Mouse (Mus musculus): ENCODE results near the gene Snx9. TPM values are rescaled to one million over a fixed set of nuclear protein-coding genes. Genes with fewer than 3 reads are reported as not detected.
A peak's percentile ranks its signal among the peaks of the same experiment; 100 is the strongest.

Gene Snx9
- polyA plus RNA-seq, 1 experiment from 2014 or later, result 29.6 TPM

DNA sequence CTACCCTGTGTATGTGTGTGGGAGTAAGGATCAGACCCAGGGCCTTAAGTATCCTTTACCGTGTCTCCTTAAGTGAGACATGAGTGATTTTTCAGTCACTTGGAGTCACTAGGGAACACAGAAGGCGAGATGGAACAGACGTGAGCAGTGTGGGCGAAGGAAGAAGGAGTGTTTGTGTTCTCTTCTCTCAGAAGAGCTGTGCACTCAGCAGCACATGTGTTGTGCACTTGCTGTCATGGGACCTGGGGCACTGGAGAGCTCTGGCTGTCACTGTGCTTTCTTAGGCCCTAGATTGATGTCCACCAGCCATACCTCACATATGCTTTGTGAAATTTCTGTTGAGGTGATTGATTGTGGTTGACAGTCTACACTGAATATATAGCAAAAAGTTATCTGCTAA is 37.7 kb downstream of the Snx9 start:
- Histone ChIP-seq H3K9me3 (ENCODE audit: control insufficient read depth, low read length) (no peaks in the 10 kb centered on the region), H3K4me2 (ENCODE audit: low read length) (no peak overlapping the region), H3K4me1 (ENCODE audit: control insufficient read depth in 2 of 2, insufficient read depth in 2 of 2, low read length in 2 of 2) (peaks cover 2 to 13% of the 10 kb centered on the region in 2 experiments; a peak in 2 of 4 replicates), H3K4me3 (ENCODE audit: control insufficient read depth in 1 of 2, insufficient read depth in 1 of 2, low read depth in 1 of 2, low read length in 2 of 2) (no peak overlapping the region), H3K36me3 (ENCODE audit: control insufficient read depth, insufficient read depth, low read length) (no peaks in the 10 kb centered on the region), H3K27me3 (ENCODE audit: control insufficient read depth, insufficient read depth, low read length) (no peaks in the 10 kb centered on the region), H3K27ac (replicated peaks in 1 of 2; ENCODE audit: control insufficient read depth in 1 of 2, insufficient read depth in 1 of 2, low read depth in 2 of 2, low read length in 2 of 2) (no peak overlapping the region), H3K9ac (ENCODE audit: low read length) (no peak overlapping the region)
- WGBS, result 85% methylated on average over 4 of the region's 4 CpGs
- no peak; the same call in 1 of the 2 replicates for ATAC-seq (ENCODE audit: insufficient number of reproducible peaks, insufficient read depth, low FRiP score, low read depth)

DNA sequence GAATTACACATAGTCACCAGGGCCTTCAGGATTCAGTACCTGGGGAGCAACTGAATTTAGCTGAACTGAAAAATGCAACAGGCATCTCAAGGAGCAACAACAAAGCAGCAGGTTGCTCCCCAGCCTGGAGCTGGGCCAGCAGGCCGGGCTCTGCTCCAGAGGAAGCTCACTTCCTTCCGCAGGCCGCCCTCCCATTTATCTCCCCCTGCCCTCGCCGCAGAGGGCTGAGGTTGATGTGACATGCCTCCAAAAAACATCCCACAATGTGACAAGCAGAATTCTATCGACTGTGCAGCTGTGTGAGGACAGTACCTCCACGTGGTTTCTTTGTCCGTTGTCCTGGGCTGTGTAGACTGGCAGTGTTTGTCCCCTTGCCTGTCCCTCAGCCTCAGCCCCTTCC is 44.3 kb downstream of the Snx9 start:
- H3K27ac ChIP-seq (replicated peaks in 1 of 2; ENCODE audit: control insufficient read depth in 1 of 2, insufficient read depth in 1 of 2, low read depth in 2 of 2, low read length in 2 of 2), result peak overlapping the region; percentile 75
- no peak overlapping the region for H3K4me3 ChIP-seq (ENCODE audit: control insufficient read depth in 1 of 2, insufficient read depth in 1 of 2, low read depth in 1 of 2, low read length in 2 of 2)
- no peaks in the 10 kb centered on the region for H3K27me3 ChIP-seq (ENCODE audit: control insufficient read depth, insufficient read depth, low read length)
- no peaks in the 10 kb centered on the region for H3K9me3 ChIP-seq (ENCODE audit: control insufficient read depth, low read length)
- ATAC-seq (ENCODE audit: insufficient number of reproducible peaks, insufficient read depth, low FRiP score, low read depth), result peak; percentile 66
- H3K4me2 ChIP-seq (ENCODE audit: low read length), result 0 out of 2 replicates have a peak overlapping the region, but pooled peaks have one; percentile 6
- WGBS, result 15% methylated on average over 8 of the region's 8 CpGs
- peaks cover 9% of the 10 kb centered on the region for H3K36me3 ChIP-seq (ENCODE audit: control insufficient read depth, insufficient read depth, low read length)
- peaks cover 9 to 21% of the 10 kb centered on the region in 2 experiments for H3K4me1 ChIP-seq (ENCODE audit: control insufficient read depth in 2 of 2, insufficient read depth in 2 of 2, low read length in 2 of 2)
- H3K9ac ChIP-seq (ENCODE audit: low read length), result peak overlapping the region; percentile 38; the same call in 1 of the 2 replicates

- H3K4me1 ChIP-seq (ENCODE audit: control insufficient read depth in 2 of 2, insufficient read depth in 2 of 2, low read length in 2 of 2), result peaks cover 9 to 24% of the 10 kb centered on the region in 2 experiments
- H3K4me2 ChIP-seq (ENCODE audit: low read length), result no peak overlapping the region
- 74% methylated on average over 6 of the region's 6 CpGs for WGBS
- H3K9ac ChIP-seq (ENCODE audit: low read length), result peak overlapping the region; percentile 38; the same call in 1 of the 2 replicates
- peaks cover 16% of the 10 kb centered on the region for H3K36me3 ChIP-seq (ENCODE audit: control insufficient read depth, insufficient read depth, low read length)
- no peak for ATAC-seq (ENCODE audit: insufficient number of reproducible peaks, insufficient read depth, low FRiP score, low read depth)
- H3K9me3 ChIP-seq (ENCODE audit: control insufficient read depth, low read length), result no peaks in the 10 kb centered on the region
- H3K27me3 ChIP-seq (ENCODE audit: control insufficient read depth, insufficient read depth, low read length), result no peaks in the 10 kb centered on the region
- H3K27ac ChIP-seq (replicated peaks in 1 of 2; ENCODE audit: control insufficient read depth in 1 of 2, insufficient read depth in 1 of 2, low read depth in 2 of 2, low read length in 2 of 2), result peak overlapping the region in 1 of 2 experiments; percentile 75; a peak in 2 of 4 replicates
- H3K4me3 ChIP-seq (ENCODE audit: control insufficient read depth in 1 of 2, insufficient read depth in 1 of 2, low read depth in 1 of 2, low read length in 2 of 2), result no peak overlapping the region
Observed at GRCm38 (mm10) chr17:5886181-5886810, 45.2 kb downstream of the Snx9 start.

DNA sequence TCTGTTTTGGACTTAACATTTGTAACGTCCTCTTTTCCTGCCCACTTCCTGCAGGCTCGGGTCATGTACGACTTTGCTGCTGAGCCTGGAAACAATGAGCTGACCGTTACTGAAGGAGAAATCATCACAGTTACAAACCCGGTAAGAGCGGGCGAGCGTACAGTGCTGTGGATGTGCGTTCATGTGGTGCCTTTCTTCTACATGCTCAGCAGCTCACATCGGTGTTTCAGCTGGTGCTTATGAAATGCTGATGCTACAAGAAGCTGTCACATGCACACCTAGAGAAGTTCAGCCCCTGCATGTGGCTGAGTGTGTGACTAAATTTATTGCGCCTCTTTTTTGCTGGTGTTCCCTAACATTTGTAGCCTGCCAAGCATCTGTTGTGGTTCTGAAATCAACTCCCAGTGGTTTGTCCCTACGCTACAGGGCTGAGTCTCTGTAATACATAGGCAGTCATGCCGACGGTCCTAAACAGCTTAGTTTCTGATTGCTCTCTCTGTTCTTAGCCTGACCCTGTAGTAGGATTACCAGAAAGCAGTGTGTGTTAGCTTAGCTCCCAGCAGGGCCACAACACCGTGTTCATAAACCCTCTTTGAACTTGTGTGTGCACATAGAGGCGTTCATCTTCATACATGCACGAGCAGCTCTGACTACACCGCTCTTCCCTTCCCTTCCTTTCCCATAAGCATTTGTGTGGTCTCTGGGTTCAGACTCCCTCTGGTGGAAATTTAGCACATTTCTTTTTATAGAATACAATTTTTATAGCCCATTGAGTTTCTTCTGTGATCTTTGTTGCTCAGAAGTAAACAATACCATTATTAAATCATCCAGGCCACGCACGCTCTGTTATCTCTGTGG is 46.0 kb downstream of the Snx9 start:
- Histone ChIP-seq H3K9me3 (ENCODE audit: control insufficient read depth, low read length) (no peaks in the 10 kb centered on the region), H3K9ac (ENCODE audit: low read length) (no peak overlapping the region), H3K36me3 (ENCODE audit: control insufficient read depth, insufficient read depth, low read length) (peaks cover 20% of the 10 kb centered on the region), H3K4me2 (ENCODE audit: low read length) (no peak overlapping the region), H3K4me1 (ENCODE audit: control insufficient read depth in 2 of 2, insufficient read depth in 2 of 2, low read length in 2 of 2) (peaks cover 9 to 24% of the 10 kb centered on the region in 2 experiments), H3K27me3 (ENCODE audit: control insufficient read depth, insufficient read depth, low read length) (no peaks in the 10 kb centered on the region), H3K27ac (replicated peaks in 1 of 2; ENCODE audit: control insufficient read depth in 1 of 2, insufficient read depth in 1 of 2, low read depth in 2 of 2, low read length in 2 of 2) (peak overlapping the region in 1 of 2 experiments; percentile 46; a peak in 1 of 4 replicates), H3K4me3 (ENCODE audit: control insufficient read depth in 1 of 2, insufficient read depth in 1 of 2, low read depth in 1 of 2, low read length in 2 of 2) (no peak overlapping the region)
- ATAC-seq (ENCODE audit: insufficient number of reproducible peaks, insufficient read depth, low FRiP score, low read depth), result peak; percentile 60; the same call in 1 of the 2 replicates
- 74% methylated on average over 20 of the region's 20 CpGs for WGBS

GRCm38 (mm10) chr17:5890429-5890828 is 49.3 kb downstream of the Snx9 start:
- Histone ChIP-seq H3K27ac (replicated peaks in 1 of 2; ENCODE audit: control insufficient read depth in 1 of 2, insufficient read depth in 1 of 2, low read depth in 2 of 2, low read length in 2 of 2) (no peak overlapping the region), H3K9me3 (ENCODE audit: control insufficient read depth, low read length) (no peaks in the 10 kb centered on the region), H3K9ac (ENCODE audit: low read length) (no peak overlapping the region), H3K4me2 (ENCODE audit: low read length) (no peak overlapping the region), H3K36me3 (ENCODE audit: control insufficient read depth, insufficient read depth, low read length) (peaks cover 27% of the 10 kb centered on the region), H3K4me3 (ENCODE audit: control insufficient read depth in 1 of 2, insufficient read depth in 1 of 2, low read depth in 1 of 2, low read length in 2 of 2) (no peak overlapping the region), H3K27me3 (ENCODE audit: control insufficient read depth, insufficient read depth, low read length) (no peaks in the 10 kb centered on the region), H3K4me1 (ENCODE audit: control insufficient read depth in 2 of 2, insufficient read depth in 2 of 2, low read length in 2 of 2) (peaks cover 5 to 22% of the 10 kb centered on the region in 2 experiments; a peak in 3 of 4 replicates)
- peak; percentile 18; the same call in 1 of the 2 replicates for ATAC-seq (ENCODE audit: insufficient number of reproducible peaks, insufficient read depth, low FRiP score, low read depth)
- 22% methylated on average over 8 of the region's 8 CpGs for WGBS

- H3K4me2 ChIP-seq (ENCODE audit: low read length), result no peak overlapping the region
- no peak overlapping the region for H3K9ac ChIP-seq (ENCODE audit: low read length)
- H3K27ac ChIP-seq (replicated peaks in 1 of 2; ENCODE audit: control insufficient read depth in 1 of 2, insufficient read depth in 1 of 2, low read depth in 2 of 2, low read length in 2 of 2), result no peak overlapping the region
- no peaks in the 10 kb centered on the region for H3K27me3 ChIP-seq (ENCODE audit: control insufficient read depth, insufficient read depth, low read length)
- no peak overlapping the region for H3K4me3 ChIP-seq (ENCODE audit: control insufficient read depth in 1 of 2, insufficient read depth in 1 of 2, low read depth in 1 of 2, low read length in 2 of 2)
- peaks cover 39% of the 10 kb centered on the region for H3K36me3 ChIP-seq (ENCODE audit: control insufficient read depth, insufficient read depth, low read length)
- peak; percentile 42; the same call in 1 of the 2 replicates for ATAC-seq (ENCODE audit: insufficient number of reproducible peaks, insufficient read depth, low FRiP score, low read depth)
- no peaks in the 10 kb centered on the region for H3K9me3 ChIP-seq (ENCODE audit: control insufficient read depth, low read length)
- 78% methylated on average over 9 of the region's 9 CpGs for WGBS
- peaks cover 2 to 10% of the 10 kb centered on the region in 2 experiments; a peak in 3 of 4 replicates for H3K4me1 ChIP-seq (ENCODE audit: control insufficient read depth in 2 of 2, insufficient read depth in 2 of 2, low read length in 2 of 2)
Observed at GRCm38 (mm10) chr17:5891933-5892683, 51.0 kb downstream of the Snx9 start.

- Histone ChIP-seq H3K27ac (replicated peaks in 1 of 2; ENCODE audit: control insufficient read depth in 1 of 2, insufficient read depth in 1 of 2, low read depth in 2 of 2, low read length in 2 of 2) (peak overlapping the region; percentile 31 to 34), H3K4me1 (ENCODE audit: control insufficient read depth in 2 of 2, insufficient read depth in 2 of 2, low read length in 2 of 2) (peaks cover 2 to 7% of the 10 kb centered on the region in 2 experiments; a peak in 2 of 4 replicates), H3K9me3 (ENCODE audit: control insufficient read depth, low read length) (no peaks in the 10 kb centered on the region), H3K9ac (ENCODE audit: low read length) (no peak overlapping the region), H3K36me3 (ENCODE audit: control insufficient read depth, insufficient read depth, low read length) (peaks cover 39% of the 10 kb centered on the region), H3K4me2 (ENCODE audit: low read length) (no peak overlapping the region), H3K27me3 (ENCODE audit: control insufficient read depth, insufficient read depth, low read length) (no peaks in the 10 kb centered on the region), H3K4me3 (ENCODE audit: control insufficient read depth in 1 of 2, insufficient read depth in 1 of 2, low read depth in 1 of 2, low read length in 2 of 2) (no peak overlapping the region)
- ATAC-seq (ENCODE audit: insufficient number of reproducible peaks, insufficient read depth, low FRiP score, low read depth), result no peak
- WGBS, result 30% methylated on average over 7 of the region's 7 CpGs
Observed at GRCm38 (mm10) chr17:5893092-5893491, 52.0 kb downstream of the Snx9 start.

Data from heart, embryonic 14.5 days (tissue).